Mouse (Mus musculus): ENCODE results near the gene Zfp628. TPM values are rescaled to one million over a fixed set of nuclear protein-coding genes. Genes with fewer than 3 reads are reported as not detected.
A peak's percentile ranks its signal among the peaks of the same experiment; 100 is the strongest.

Zfp628 gene
- total and polyA plus RNA-seq, 2 experiments, result 0.55 to 8.3 TPM

GRCm38 (mm10) chr7:4912248-4912647 is 2.8 kb upstream of the Zfp628 start:
- no peak for TF ChIP-seq POLR2A (IDR thresholded peaks at IDR 0.05; ENCODE audit: extremely low read depth, insufficient read depth, low read length)
- no peak for TF ChIP-seq CTCF (IDR thresholded peaks at IDR 0.05; ENCODE audit: low read depth, low read length)
- no peak overlapping the region for H3K9ac ChIP-seq (ENCODE audit: low read depth, low read length)
- DNase-seq (ENCODE audit: extremely low read depth, low read depth, low spot score), result no peak
- no peak overlapping the region for H3K4me3 ChIP-seq (ENCODE audit: insufficient read depth, low read depth, low read length)
- no peak overlapping the region for H3K27ac ChIP-seq (replicated peaks; ENCODE audit: insufficient read depth, low read depth, low read length)
- no peaks in the 10 kb centered on the region for H3K36me3 ChIP-seq (ENCODE audit: control insufficient read depth, insufficient read depth, low read length)
- WGBS, result 65% methylated on average over 5 of the region's 5 CpGs
- H3K4me1 ChIP-seq (ENCODE audit: control insufficient read depth, insufficient read depth, low read length), result peaks cover 13% of the 10 kb centered on the region
- peaks cover 14% of the 10 kb centered on the region; the same call in 1 of the 2 replicates for H3K79me2 ChIP-seq (ENCODE audit: control insufficient read depth, insufficient read depth, low read length)
- no peaks in the 10 kb centered on the region for H3K27me3 ChIP-seq (ENCODE audit: control insufficient read depth, insufficient read depth, low read length)

GRCm38 (mm10) chr7:4915669-4916416 is 826 bp downstream of the Zfp628 start:
- H3K36me3 ChIP-seq (ENCODE audit: control insufficient read depth, insufficient read depth, low read length), result peaks cover 3% of the 10 kb centered on the region; the same call in 1 of the 2 replicates
- peaks cover 14% of the 10 kb centered on the region; the same call in 1 of the 2 replicates for H3K79me2 ChIP-seq (ENCODE audit: control insufficient read depth, insufficient read depth, low read length)
- H3K27me3 ChIP-seq (ENCODE audit: control insufficient read depth, insufficient read depth, low read length), result no peaks in the 10 kb centered on the region
- peak overlapping the region; percentile 60 for H3K9ac ChIP-seq (ENCODE audit: low read depth, low read length)
- WGBS, result 17% methylated on average over 14 of the region's 14 CpGs
- TF ChIP-seq CTCF (IDR thresholded peaks at IDR 0.05; ENCODE audit: low read depth, low read length), result no peak
- no peak for TF ChIP-seq POLR2A (IDR thresholded peaks at IDR 0.05; ENCODE audit: extremely low read depth, insufficient read depth, low read length)
- DNase-seq (ENCODE audit: extremely low read depth, low read depth, low spot score), result no peak
- H3K4me1 ChIP-seq (ENCODE audit: control insufficient read depth, insufficient read depth, low read length), result peaks cover 13% of the 10 kb centered on the region
- peak overlapping the region; percentile 95 for H3K4me3 ChIP-seq (ENCODE audit: insufficient read depth, low read depth, low read length)
- H3K27ac ChIP-seq (replicated peaks; ENCODE audit: insufficient read depth, low read depth, low read length), result no peak overlapping the region; the same call in 1 of the 2 replicates

GRCm38 (mm10) chr7:4917494-4917893 is 2.5 kb downstream of the Zfp628 start:
- no peak overlapping the region for H3K9ac ChIP-seq (ENCODE audit: low read depth, low read length)

GRCm38 (mm10) chr7:4918681-4919080 is 3.7 kb downstream of the Zfp628 start:
- Histone ChIP-seq H3K36me3 (ENCODE audit: control insufficient read depth, insufficient read depth, low read length) (peaks cover 3% of the 10 kb centered on the region; the same call in 1 of the 2 replicates), H3K27ac (replicated peaks; ENCODE audit: insufficient read depth, low read depth, low read length) (no peak overlapping the region), H3K9ac (ENCODE audit: low read depth, low read length) (no peak overlapping the region), H3K27me3 (ENCODE audit: control insufficient read depth, insufficient read depth, low read length) (peaks cover under 1% of the 10 kb centered on the region; the same call in 1 of the 2 replicates), H3K79me2 (ENCODE audit: control insufficient read depth, insufficient read depth, low read length) (peaks cover 14% of the 10 kb centered on the region; the same call in 1 of the 2 replicates), H3K4me1 (ENCODE audit: control insufficient read depth, insufficient read depth, low read length) (peaks cover 13% of the 10 kb centered on the region), H3K4me3 (ENCODE audit: insufficient read depth, low read depth, low read length) (no peak overlapping the region)
- TF ChIP-seq CTCF (IDR thresholded peaks at IDR 0.05; ENCODE audit: low read depth, low read length) (no peak), POLR2A (IDR thresholded peaks at IDR 0.05; ENCODE audit: extremely low read depth, insufficient read depth, low read length) (no peak)
- DNase-seq (ENCODE audit: extremely low read depth, low read depth, low spot score), result no peak
- WGBS, result 97% methylated on average over 15 of the region's 15 CpGs

More at GRCm38 (mm10) chr7:4917494-4917893, 2.5 kb downstream of the Zfp628 start:
- H3K36me3 ChIP-seq (ENCODE audit: control insufficient read depth, insufficient read depth, low read length), result peaks cover 3% of the 10 kb centered on the region; the same call in 1 of the 2 replicates
- H3K79me2 ChIP-seq (ENCODE audit: control insufficient read depth, insufficient read depth, low read length), result peaks cover 14% of the 10 kb centered on the region; the same call in 1 of the 2 replicates
- H3K27me3 ChIP-seq (ENCODE audit: control insufficient read depth, insufficient read depth, low read length), result no peaks in the 10 kb centered on the region
- peaks cover 13% of the 10 kb centered on the region for H3K4me1 ChIP-seq (ENCODE audit: control insufficient read depth, insufficient read depth, low read length)
- no peak overlapping the region for H3K4me3 ChIP-seq (ENCODE audit: insufficient read depth, low read depth, low read length)
- no peak for DNase-seq (ENCODE audit: extremely low read depth, low read depth, low spot score)
- no peak overlapping the region for H3K27ac ChIP-seq (replicated peaks; ENCODE audit: insufficient read depth, low read depth, low read length)
- WGBS, result 95% methylated on average over 2 of the region's 2 CpGs
- no peak for TF ChIP-seq POLR2A (IDR thresholded peaks at IDR 0.05; ENCODE audit: extremely low read depth, insufficient read depth, low read length)
- no peak for TF ChIP-seq CTCF (IDR thresholded peaks at IDR 0.05; ENCODE audit: low read depth, low read length)

GRCm38 (mm10) chr7:4919096-4919495 is 4.1 kb downstream of the Zfp628 start:
- peaks cover 15% of the 10 kb centered on the region for H3K4me1 ChIP-seq (ENCODE audit: control insufficient read depth, insufficient read depth, low read length)
- H3K36me3 ChIP-seq (ENCODE audit: control insufficient read depth, insufficient read depth, low read length), result peaks cover 3% of the 10 kb centered on the region; the same call in 1 of the 2 replicates
- WGBS, result 90% methylated on average over 20 of the region's 21 CpGs
- peaks cover 14% of the 10 kb centered on the region; the same call in 1 of the 2 replicates for H3K79me2 ChIP-seq (ENCODE audit: control insufficient read depth, insufficient read depth, low read length)
- no peak overlapping the region for H3K9ac ChIP-seq (ENCODE audit: low read depth, low read length)
- no peak for TF ChIP-seq CTCF (IDR thresholded peaks at IDR 0.05; ENCODE audit: low read depth, low read length)
- TF ChIP-seq POLR2A (IDR thresholded peaks at IDR 0.05; ENCODE audit: extremely low read depth, insufficient read depth, low read length), result no peak
- DNase-seq (ENCODE audit: extremely low read depth, low read depth, low spot score), result no peak
- H3K4me3 ChIP-seq (ENCODE audit: insufficient read depth, low read depth, low read length), result no peak overlapping the region
- no peak overlapping the region for H3K27ac ChIP-seq (replicated peaks; ENCODE audit: insufficient read depth, low read depth, low read length)
- peaks cover 5% of the 10 kb centered on the region for H3K27me3 ChIP-seq (ENCODE audit: control insufficient read depth, insufficient read depth, low read length)
